Mouse (Mus musculus): ENCODE data around the gene Plxna4. TPM values are rescaled to one million over a fixed set of nuclear protein-coding genes. Genes with fewer than 3 reads are reported as not detected.

Plxna4 gene
- polyA plus RNA-seq, 1 experiment from 2014 or later, result 1.8 TPM

- Histone ChIP-seq H3K4me3 (ENCODE audit: low read depth, low read length) (no peak overlapping the region), H3K4me2 (peak overlapping the region; percentile 11), H3K27ac (ENCODE audit: low read depth, low read length) (peak overlapping the region; percentile 57), H3K4me1 (replicated peaks; ENCODE audit: control insufficient read depth, insufficient read depth, low read length) (peaks cover 22% of the 10 kb centered on the region), H3K9me3 (ENCODE audit: control insufficient read depth, low read length) (no peaks in the 10 kb centered on the region), H3K27me3 (replicated peaks; ENCODE audit: control insufficient read depth, insufficient read depth, low read length) (no peaks in the 10 kb centered on the region), H3K36me3 (ENCODE audit: control insufficient read depth, insufficient read depth, low read length) (no peaks in the 10 kb centered on the region), H3K9ac (ENCODE audit: low read depth, low read length) (no peak overlapping the region)
- 4% methylated on average over 2 of the region's 2 CpGs for WGBS
- ATAC-seq (replicated peaks; ENCODE audit: low FRiP score) (peak; percentile 96), DNase-seq (ENCODE audit: low spot score) (peak; percentile 66)
Observed at GRCm38 (mm10) chr6:32479193-32479758, 108.7 kb downstream of the Plxna4 start.

GRCm38 (mm10) chr6:32475958-32476357 is 112.0 kb downstream of the Plxna4 start:
- Histone ChIP-seq H3K4me2 (no peak overlapping the region), H3K9me3 (ENCODE audit: control insufficient read depth, low read length) (no peaks in the 10 kb centered on the region), H3K9ac (ENCODE audit: low read depth, low read length) (no peak overlapping the region), H3K36me3 (ENCODE audit: control insufficient read depth, insufficient read depth, low read length) (no peaks in the 10 kb centered on the region), H3K4me3 (ENCODE audit: low read depth, low read length) (no peak overlapping the region), H3K27me3 (replicated peaks; ENCODE audit: control insufficient read depth, insufficient read depth, low read length) (no peaks in the 10 kb centered on the region), H3K4me1 (replicated peaks; ENCODE audit: control insufficient read depth, insufficient read depth, low read length) (peaks cover 22% of the 10 kb centered on the region), H3K27ac (ENCODE audit: low read depth, low read length) (no peak overlapping the region)
- ATAC-seq (replicated peaks; ENCODE audit: low FRiP score), result no peak
- no peak for DNase-seq (ENCODE audit: low spot score)
- 86% methylated on average over 4 of the region's 4 CpGs for WGBS

DNA sequence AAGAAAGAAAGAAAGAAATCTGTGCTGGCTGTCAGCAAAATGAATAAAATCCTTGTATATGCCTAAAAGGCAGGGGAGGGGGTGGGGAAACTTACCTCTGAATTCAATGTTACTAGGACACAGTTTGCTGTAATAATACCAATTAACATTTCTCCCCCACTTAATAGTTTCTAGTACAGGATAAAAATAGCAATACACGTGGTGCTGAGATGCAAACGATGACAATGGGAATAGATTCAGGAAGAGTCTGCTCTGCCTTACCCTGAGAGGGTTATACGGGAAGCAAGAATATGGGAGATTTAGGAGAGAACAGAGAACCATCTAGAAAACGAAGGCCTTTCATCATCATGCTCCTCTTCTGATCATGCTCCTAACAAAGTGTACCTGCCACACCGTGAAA is 115.9 kb downstream of the Plxna4 start:
- Histone ChIP-seq H3K27me3 (replicated peaks; ENCODE audit: control insufficient read depth, insufficient read depth, low read length) (no peaks in the 10 kb centered on the region), H3K9me3 (ENCODE audit: control insufficient read depth, low read length) (no peaks in the 10 kb centered on the region), H3K9ac (ENCODE audit: low read depth, low read length) (no peak overlapping the region), H3K27ac (ENCODE audit: low read depth, low read length) (no peak overlapping the region), H3K4me3 (ENCODE audit: low read depth, low read length) (no peak overlapping the region), H3K36me3 (ENCODE audit: control insufficient read depth, insufficient read depth, low read length) (no peaks in the 10 kb centered on the region), H3K4me1 (replicated peaks; ENCODE audit: control insufficient read depth, insufficient read depth, low read length) (no peaks in the 10 kb centered on the region), H3K4me2 (no peak overlapping the region)
- ATAC-seq (replicated peaks; ENCODE audit: low FRiP score) (no peak), DNase-seq (ENCODE audit: low spot score) (no peak)
- WGBS, result 79% methylated on average over 5 of the region's 5 CpGs

DNA sequence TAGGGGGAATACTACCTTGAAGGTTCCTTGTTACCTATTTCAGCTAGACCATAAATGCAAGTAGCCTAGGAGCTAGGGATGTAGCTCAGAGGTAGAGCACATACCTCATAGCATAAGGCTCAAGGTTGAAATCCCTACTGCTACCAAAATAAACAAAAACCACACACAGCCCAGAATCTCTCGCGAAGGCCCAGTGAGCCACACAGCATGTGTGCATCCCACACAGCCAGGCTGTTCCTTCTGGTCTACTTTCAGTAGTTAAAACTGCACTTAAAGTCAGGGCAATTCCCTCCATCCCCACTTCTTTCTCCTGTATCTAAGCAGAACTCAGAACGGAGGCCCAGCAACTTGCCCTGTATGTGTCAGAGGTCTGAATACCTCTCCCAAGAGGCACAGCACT is 116.4 kb downstream of the Plxna4 start:
- 71% methylated on average over 3 of the region's 3 CpGs for WGBS
- no peaks in the 10 kb centered on the region for H3K9me3 ChIP-seq (ENCODE audit: control insufficient read depth, low read length)
- H3K4me3 ChIP-seq (ENCODE audit: low read depth, low read length), result no peak overlapping the region
- H3K4me1 ChIP-seq (replicated peaks; ENCODE audit: control insufficient read depth, insufficient read depth, low read length), result no peaks in the 10 kb centered on the region
- H3K27ac ChIP-seq (ENCODE audit: low read depth, low read length), result no peak overlapping the region
- no peaks in the 10 kb centered on the region for H3K36me3 ChIP-seq (ENCODE audit: control insufficient read depth, insufficient read depth, low read length)
- ATAC-seq (replicated peaks; ENCODE audit: low FRiP score) (no peak), DNase-seq (ENCODE audit: low spot score) (no peak)
- no peak overlapping the region for H3K4me2 ChIP-seq
- H3K9ac ChIP-seq (ENCODE audit: low read depth, low read length), result no peak overlapping the region
- H3K27me3 ChIP-seq (replicated peaks; ENCODE audit: control insufficient read depth, insufficient read depth, low read length), result no peaks in the 10 kb centered on the region

GRCm38 (mm10) chr6:32469196-32469595 is 118.8 kb downstream of the Plxna4 start:
- DNase-seq (ENCODE audit: low spot score) (no peak), ATAC-seq (replicated peaks; ENCODE audit: low FRiP score) (no peak)
- Histone ChIP-seq H3K4me1 (replicated peaks; ENCODE audit: control insufficient read depth, insufficient read depth, low read length) (peaks cover 7% of the 10 kb centered on the region), H3K9me3 (ENCODE audit: control insufficient read depth, low read length) (no peaks in the 10 kb centered on the region), H3K4me3 (ENCODE audit: low read depth, low read length) (no peak overlapping the region), H3K27me3 (replicated peaks; ENCODE audit: control insufficient read depth, insufficient read depth, low read length) (no peaks in the 10 kb centered on the region), H3K9ac (ENCODE audit: low read depth, low read length) (no peak overlapping the region), H3K4me2 (no peak overlapping the region), H3K27ac (ENCODE audit: low read depth, low read length) (no peak overlapping the region), H3K36me3 (ENCODE audit: control insufficient read depth, insufficient read depth, low read length) (no peaks in the 10 kb centered on the region)
- 58% methylated on average over 5 of the region's 5 CpGs for WGBS

- Histone ChIP-seq H3K27me3 (replicated peaks; ENCODE audit: control insufficient read depth, insufficient read depth, low read length) (no peaks in the 10 kb centered on the region), H3K4me3 (ENCODE audit: low read depth, low read length) (no peak overlapping the region), H3K4me2 (peak overlapping the region; percentile 30; the same call in 1 of the 2 replicates), H3K4me1 (replicated peaks; ENCODE audit: control insufficient read depth, insufficient read depth, low read length) (peaks cover 10% of the 10 kb centered on the region), H3K9me3 (ENCODE audit: control insufficient read depth, low read length) (no peaks in the 10 kb centered on the region), H3K36me3 (ENCODE audit: control insufficient read depth, insufficient read depth, low read length) (no peaks in the 10 kb centered on the region), H3K27ac (ENCODE audit: low read depth, low read length) (no peak overlapping the region), H3K9ac (ENCODE audit: low read depth, low read length) (no peak overlapping the region)
- no peak for DNase-seq (ENCODE audit: low spot score)
- WGBS, result 52% methylated on average over 8 of the region's 8 CpGs
- peak; percentile 56 for ATAC-seq (replicated peaks; ENCODE audit: low FRiP score)
Observed at GRCm38 (mm10) chr6:32465129-32465528, 122.9 kb downstream of the Plxna4 start.

DNA sequence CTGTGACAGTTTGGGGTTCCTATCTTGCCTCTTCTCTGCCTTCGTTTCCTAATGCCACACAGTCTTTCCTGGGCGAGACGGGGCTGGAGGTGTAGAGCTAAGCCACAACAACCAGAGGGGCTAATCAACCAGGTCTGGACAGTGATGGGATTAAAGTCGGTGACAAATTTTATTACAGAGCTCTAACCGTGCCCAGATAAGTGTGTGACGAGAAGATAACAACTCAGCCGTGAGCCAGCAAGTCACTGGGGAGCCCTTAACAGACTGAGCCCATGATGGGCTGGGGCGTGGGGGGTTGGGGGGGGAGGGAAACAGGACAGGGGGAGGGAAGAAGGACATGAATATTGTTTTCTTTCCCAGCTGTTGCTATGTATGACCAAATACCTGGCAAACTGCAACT is 123.4 kb downstream of the Plxna4 start:
- WGBS, result 11% methylated on average over 8 of the region's 8 CpGs
- Histone ChIP-seq H3K4me1 (replicated peaks; ENCODE audit: control insufficient read depth, insufficient read depth, low read length) (peaks cover 10% of the 10 kb centered on the region), H3K9ac (ENCODE audit: low read depth, low read length) (no peak overlapping the region), H3K27ac (ENCODE audit: low read depth, low read length) (peak overlapping the region; percentile 21; the same call in 1 of the 2 replicates), H3K9me3 (ENCODE audit: control insufficient read depth, low read length) (no peaks in the 10 kb centered on the region), H3K27me3 (replicated peaks; ENCODE audit: control insufficient read depth, insufficient read depth, low read length) (no peaks in the 10 kb centered on the region), H3K36me3 (ENCODE audit: control insufficient read depth, insufficient read depth, low read length) (no peaks in the 10 kb centered on the region), H3K4me3 (ENCODE audit: low read depth, low read length) (no peak overlapping the region), H3K4me2 (peak overlapping the region; percentile 30; the same call in 1 of the 2 replicates)
- ATAC-seq (replicated peaks; ENCODE audit: low FRiP score) (peak; percentile 95), DNase-seq (ENCODE audit: low spot score) (no peak)

- peak overlapping the region; percentile 30; the same call in 1 of the 2 replicates for H3K4me2 ChIP-seq
- no peaks in the 10 kb centered on the region for H3K27me3 ChIP-seq (replicated peaks; ENCODE audit: control insufficient read depth, insufficient read depth, low read length)
- WGBS, result 71% methylated on average over 4 of the region's 4 CpGs
- DNase-seq (ENCODE audit: low spot score) (no peak), ATAC-seq (replicated peaks; ENCODE audit: low FRiP score) (no peak)
- H3K4me1 ChIP-seq (replicated peaks; ENCODE audit: control insufficient read depth, insufficient read depth, low read length), result peaks cover 10% of the 10 kb centered on the region
- 0 out of 2 replicates have a peak overlapping the region, but pooled peaks have one; percentile 21 for H3K27ac ChIP-seq (ENCODE audit: low read depth, low read length)
- no peaks in the 10 kb centered on the region for H3K36me3 ChIP-seq (ENCODE audit: control insufficient read depth, insufficient read depth, low read length)
- no peaks in the 10 kb centered on the region for H3K9me3 ChIP-seq (ENCODE audit: control insufficient read depth, low read length)
- H3K9ac ChIP-seq (ENCODE audit: low read depth, low read length), result no peak overlapping the region
- H3K4me3 ChIP-seq (ENCODE audit: low read depth, low read length), result no peak overlapping the region
Observed at GRCm38 (mm10) chr6:32464046-32464445, 123.9 kb downstream of the Plxna4 start.

GRCm38 (mm10) chr6:32460400-32460799 is 127.6 kb downstream of the Plxna4 start:
- Histone ChIP-seq H3K9ac (ENCODE audit: low read depth, low read length) (no peak overlapping the region), H3K27ac (ENCODE audit: low read depth, low read length) (no peak overlapping the region), H3K36me3 (ENCODE audit: control insufficient read depth, insufficient read depth, low read length) (no peaks in the 10 kb centered on the region), H3K4me2 (peak overlapping the region; percentile 39), H3K9me3 (ENCODE audit: control insufficient read depth, low read length) (no peaks in the 10 kb centered on the region), H3K27me3 (replicated peaks; ENCODE audit: control insufficient read depth, insufficient read depth, low read length) (no peaks in the 10 kb centered on the region), H3K4me1 (replicated peaks; ENCODE audit: control insufficient read depth, insufficient read depth, low read length) (peaks cover 10% of the 10 kb centered on the region), H3K4me3 (ENCODE audit: low read depth, low read length) (no peak overlapping the region)
- ATAC-seq (replicated peaks; ENCODE audit: low FRiP score) (no peak), DNase-seq (ENCODE audit: low spot score) (no peak)
- WGBS, result 38% methylated on average over 8 of the region's 8 CpGs
